Mouse (Mus musculus): ENCODE data around the gene Atp6v1e1.

Atp6v1e1 gene

GRCm38 (mm10) chr6:120771366-120771765, 51.2 kb downstream of the Atp6v1e1 start:
- no peak for DNase-seq (ENCODE audit: low spot score in 2 of 2)

- no peak for DNase-seq (ENCODE audit: low spot score in 2 of 2)
Measured at GRCm38 (mm10) chr6:120769972-120770371, 52.6 kb downstream of the Atp6v1e1 start.

- no peak for DNase-seq (ENCODE audit: low spot score in 2 of 2)
Measured at GRCm38 (mm10) chr6:120761151-120761550, 61.4 kb downstream of the Atp6v1e1 start.

- DNase-seq (ENCODE audit: low spot score in 2 of 2): no peak
Measured at GRCm38 (mm10) chr6:120746416-120746815, 76.2 kb downstream of the Atp6v1e1 start.

Measured in right cerebral cortex, postnatal 10 days (tissue).